Mouse (Mus musculus): ENCODE results near the gene Etv6. TPM values are rescaled to one million over a fixed set of nuclear protein-coding genes. Genes with fewer than 3 reads are reported as not detected.

Gene Etv6
- total and polyA plus RNA-seq, 2 experiments: 4.1 to 8.6 TPM

DNA sequence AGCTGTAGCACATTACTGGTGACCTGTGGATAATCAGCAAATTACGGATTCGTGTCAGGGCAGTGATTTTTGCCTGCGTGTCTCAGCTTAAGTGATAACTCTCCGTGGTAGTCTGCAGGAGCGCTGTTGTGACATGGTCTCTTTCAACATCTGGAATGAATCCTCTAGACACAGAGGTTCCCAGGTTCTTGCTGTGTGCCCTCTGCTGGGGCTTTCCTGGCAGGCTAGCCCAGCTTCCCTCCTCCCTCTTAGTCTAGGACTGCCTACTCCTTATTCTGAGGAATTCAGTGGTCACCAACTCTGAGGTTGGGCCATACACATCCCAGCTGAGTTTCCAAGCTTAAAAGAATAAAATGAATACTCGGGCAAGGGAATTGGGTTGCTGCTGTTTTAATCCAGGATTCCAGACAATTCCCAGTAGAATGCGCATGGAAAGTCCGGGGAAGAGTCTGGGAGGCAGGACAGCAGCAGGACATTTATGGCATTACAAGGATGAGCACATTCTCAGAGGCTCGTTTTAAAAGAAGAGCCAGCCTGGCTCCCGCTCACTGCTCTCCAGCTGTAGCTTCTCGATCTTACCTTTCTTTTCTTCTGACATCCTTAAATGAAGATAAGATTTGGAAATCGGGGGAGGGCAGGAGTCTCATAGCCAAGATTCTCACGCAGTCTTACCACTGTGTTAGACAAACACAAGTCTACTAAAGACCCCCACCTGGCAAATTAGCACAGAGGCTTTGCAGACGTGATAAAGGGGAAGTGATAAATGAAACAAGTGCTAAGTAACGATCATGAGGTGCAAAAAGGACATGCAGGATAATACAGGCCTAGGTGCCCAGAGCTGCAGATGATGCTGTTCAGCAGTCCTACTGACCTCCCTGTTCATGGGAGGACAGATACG is 105.5 kb downstream of the Etv6 start:
- H3K36me3 ChIP-seq (ENCODE audit: control insufficient read depth, insufficient read depth, low read length): no peaks in the 10 kb centered on the region
- WGBS: 86% methylated on average over 16 of the region's 16 CpGs
- H3K4me3 ChIP-seq (ENCODE audit: insufficient read depth, low read depth, low read length): no peak overlapping the region
- no peak overlapping the region for H3K9ac ChIP-seq (ENCODE audit: low read depth, low read length)
- no peak for DNase-seq (ENCODE audit: extremely low read depth, low read depth, low spot score)
- TF ChIP-seq POLR2A (IDR thresholded peaks at IDR 0.05; ENCODE audit: extremely low read depth, insufficient read depth, low read length) (no peak), CTCF (IDR thresholded peaks at IDR 0.05; ENCODE audit: low read depth, low read length) (no peak)
- no peaks in the 10 kb centered on the region for H3K27me3 ChIP-seq (ENCODE audit: control insufficient read depth, insufficient read depth, low read length)
- H3K4me1 ChIP-seq (ENCODE audit: control insufficient read depth, insufficient read depth, low read length): no peaks in the 10 kb centered on the region; the same call in none of the 2 replicates
- H3K79me2 ChIP-seq (ENCODE audit: control insufficient read depth, insufficient read depth, low read length): peaks cover 20% of the 10 kb centered on the region; the same call in 1 of the 2 replicates
- H3K27ac ChIP-seq (replicated peaks; ENCODE audit: insufficient read depth, low read depth, low read length): no peak overlapping the region

GRCm38 (mm10) chr6:134141616-134142165 is 106.2 kb downstream of the Etv6 start:
- WGBS: 100% methylated on average over 1 of the region's 1 CpGs
- Histone ChIP-seq H3K4me1 (ENCODE audit: control insufficient read depth, insufficient read depth, low read length) (no peaks in the 10 kb centered on the region; the same call in none of the 2 replicates), H3K79me2 (ENCODE audit: control insufficient read depth, insufficient read depth, low read length) (peaks cover 23% of the 10 kb centered on the region; the same call in 1 of the 2 replicates), H3K36me3 (ENCODE audit: control insufficient read depth, insufficient read depth, low read length) (no peaks in the 10 kb centered on the region), H3K27me3 (ENCODE audit: control insufficient read depth, insufficient read depth, low read length) (no peaks in the 10 kb centered on the region), H3K4me3 (ENCODE audit: insufficient read depth, low read depth, low read length) (no peak overlapping the region), H3K9ac (ENCODE audit: low read depth, low read length) (no peak overlapping the region), H3K27ac (replicated peaks; ENCODE audit: insufficient read depth, low read depth, low read length) (no peak overlapping the region)
- DNase-seq (ENCODE audit: extremely low read depth, low read depth, low spot score): no peak
- no peak for TF ChIP-seq CTCF (IDR thresholded peaks at IDR 0.05; ENCODE audit: low read depth, low read length)
- TF ChIP-seq POLR2A (IDR thresholded peaks at IDR 0.05; ENCODE audit: extremely low read depth, insufficient read depth, low read length): no peak

DNA sequence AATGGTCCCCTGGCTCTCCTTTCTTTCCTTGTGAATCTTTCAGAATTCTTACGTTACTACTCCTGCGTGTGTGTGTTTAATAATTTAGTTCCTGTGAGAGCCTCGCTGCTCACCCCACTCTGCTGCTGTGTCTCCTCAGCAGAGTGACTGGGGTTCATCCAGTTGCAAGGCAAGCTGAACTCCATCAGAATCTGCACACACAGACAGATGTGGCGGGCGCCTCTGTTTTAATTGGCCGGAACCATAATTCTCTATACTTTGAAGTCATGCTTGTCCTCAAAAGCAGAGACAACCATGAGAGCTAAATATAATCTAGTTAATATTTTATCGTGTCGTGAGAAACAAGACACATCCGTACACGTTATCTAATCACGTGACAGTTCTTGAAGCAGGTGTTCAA is 107.2 kb downstream of the Etv6 start:
- Histone ChIP-seq H3K27me3 (ENCODE audit: control insufficient read depth, insufficient read depth, low read length) (no peaks in the 10 kb centered on the region), H3K79me2 (ENCODE audit: control insufficient read depth, insufficient read depth, low read length) (peaks cover 27% of the 10 kb centered on the region; the same call in 1 of the 2 replicates), H3K36me3 (ENCODE audit: control insufficient read depth, insufficient read depth, low read length) (no peaks in the 10 kb centered on the region), H3K27ac (replicated peaks; ENCODE audit: insufficient read depth, low read depth, low read length) (no peak overlapping the region), H3K4me1 (ENCODE audit: control insufficient read depth, insufficient read depth, low read length) (no peaks in the 10 kb centered on the region; the same call in none of the 2 replicates), H3K4me3 (ENCODE audit: insufficient read depth, low read depth, low read length) (no peak overlapping the region), H3K9ac (ENCODE audit: low read depth, low read length) (no peak overlapping the region)
- 85% methylated on average over 11 of the region's 11 CpGs for WGBS
- no peak for DNase-seq (ENCODE audit: extremely low read depth, low read depth, low spot score)
- TF ChIP-seq CTCF (IDR thresholded peaks at IDR 0.05; ENCODE audit: low read depth, low read length) (no peak), POLR2A (IDR thresholded peaks at IDR 0.05; ENCODE audit: extremely low read depth, insufficient read depth, low read length) (no peak)

DNA sequence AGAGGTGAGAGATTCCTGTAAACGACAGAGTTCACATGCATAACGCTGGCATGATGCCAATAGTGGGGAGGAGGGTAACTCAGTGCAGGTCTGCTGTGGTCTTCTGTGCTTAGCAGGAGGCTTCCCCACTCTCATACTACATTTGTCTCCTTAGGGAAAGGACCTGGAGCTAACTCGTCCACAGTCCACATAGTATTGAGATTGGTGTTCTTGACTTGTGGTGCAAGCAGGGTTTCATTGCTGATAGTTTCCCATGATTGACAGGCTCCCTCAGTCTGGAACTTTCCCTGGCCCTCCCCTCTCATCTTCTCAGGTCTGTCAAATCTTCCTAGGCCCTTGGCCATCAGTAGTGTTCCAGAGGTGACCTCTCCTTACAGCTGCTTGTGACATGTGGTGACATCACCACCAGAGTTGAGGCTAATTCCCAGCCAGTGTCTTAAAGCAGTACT is 108.2 kb downstream of the Etv6 start:
- Histone ChIP-seq H3K79me2 (ENCODE audit: control insufficient read depth, insufficient read depth, low read length) (peaks cover 27% of the 10 kb centered on the region; the same call in 1 of the 2 replicates), H3K4me1 (ENCODE audit: control insufficient read depth, insufficient read depth, low read length) (no peaks in the 10 kb centered on the region; the same call in none of the 2 replicates), H3K4me3 (ENCODE audit: insufficient read depth, low read depth, low read length) (no peak overlapping the region), H3K9ac (ENCODE audit: low read depth, low read length) (no peak overlapping the region), H3K36me3 (ENCODE audit: control insufficient read depth, insufficient read depth, low read length) (no peaks in the 10 kb centered on the region), H3K27ac (replicated peaks; ENCODE audit: insufficient read depth, low read depth, low read length) (no peak overlapping the region), H3K27me3 (ENCODE audit: control insufficient read depth, insufficient read depth, low read length) (no peaks in the 10 kb centered on the region)
- TF ChIP-seq CTCF (IDR thresholded peaks at IDR 0.05; ENCODE audit: low read depth, low read length): no peak
- no peak for TF ChIP-seq POLR2A (IDR thresholded peaks at IDR 0.05; ENCODE audit: extremely low read depth, insufficient read depth, low read length)
- WGBS: 38% methylated on average over 3 of the region's 3 CpGs
- DNase-seq (ENCODE audit: extremely low read depth, low read depth, low spot score): no peak

DNA sequence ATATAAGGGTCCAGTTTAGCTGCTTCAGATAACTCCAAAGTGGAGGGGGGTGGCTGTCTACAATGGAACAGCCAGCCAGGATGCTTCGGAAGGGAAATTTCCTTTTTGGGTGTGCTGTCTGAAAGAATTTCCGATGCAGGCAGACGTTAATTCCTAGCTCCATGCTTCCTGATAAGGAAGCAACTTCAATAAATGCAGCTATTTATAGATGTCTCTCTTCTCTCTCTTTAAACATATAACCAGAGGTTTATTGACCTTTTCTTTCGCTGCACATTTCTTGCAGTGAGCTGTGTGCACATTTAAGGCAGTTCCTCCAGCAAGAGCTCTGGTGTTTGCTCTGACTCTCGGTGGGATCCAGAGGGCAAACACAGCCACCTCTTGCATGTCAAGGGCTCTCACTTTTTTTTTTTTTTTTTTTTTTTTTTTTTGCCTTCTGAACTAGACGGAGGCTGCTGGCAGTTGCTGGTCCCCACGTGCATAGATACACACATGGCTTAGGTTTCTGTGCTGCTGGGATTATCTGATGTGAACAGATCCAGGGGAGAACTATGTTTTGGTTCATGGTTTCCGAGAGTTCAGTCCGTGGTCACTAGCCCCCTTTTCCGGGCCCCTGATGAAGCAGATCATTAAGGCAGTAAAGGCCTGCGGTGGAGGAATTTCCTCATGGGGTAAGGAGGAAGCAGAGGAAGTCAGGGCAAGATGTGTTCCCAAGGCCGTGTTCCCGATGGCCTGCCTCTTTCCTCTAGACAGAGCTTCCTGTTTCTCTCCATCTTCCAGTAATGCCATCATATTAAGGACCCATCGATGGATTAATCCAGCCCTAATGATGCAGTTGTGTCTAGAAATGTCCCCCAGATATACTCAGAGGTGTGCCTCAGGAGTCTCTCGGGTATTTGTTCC is 109.0 kb downstream of the Etv6 start:
- Histone ChIP-seq H3K4me1 (ENCODE audit: control insufficient read depth, insufficient read depth, low read length) (no peaks in the 10 kb centered on the region; the same call in none of the 2 replicates), H3K27me3 (ENCODE audit: control insufficient read depth, insufficient read depth, low read length) (no peaks in the 10 kb centered on the region), H3K9ac (ENCODE audit: low read depth, low read length) (no peak overlapping the region), H3K36me3 (ENCODE audit: control insufficient read depth, insufficient read depth, low read length) (no peaks in the 10 kb centered on the region), H3K79me2 (ENCODE audit: control insufficient read depth, insufficient read depth, low read length) (peaks cover 28% of the 10 kb centered on the region; the same call in 1 of the 2 replicates), H3K27ac (replicated peaks; ENCODE audit: insufficient read depth, low read depth, low read length) (no peak overlapping the region), H3K4me3 (ENCODE audit: insufficient read depth, low read depth, low read length) (no peak overlapping the region)
- peak; percentile 38 for DNase-seq (ENCODE audit: extremely low read depth, low read depth, low spot score)
- TF ChIP-seq POLR2A (IDR thresholded peaks at IDR 0.05; ENCODE audit: extremely low read depth, insufficient read depth, low read length): no peak
- TF ChIP-seq CTCF (IDR thresholded peaks at IDR 0.05; ENCODE audit: low read depth, low read length): no peak
- WGBS: 61% methylated on average over 15 of the region's 15 CpGs
